Mouse (Mus musculus): ENCODE data around the gene Aif1l.

Gene Aif1l

DNA sequence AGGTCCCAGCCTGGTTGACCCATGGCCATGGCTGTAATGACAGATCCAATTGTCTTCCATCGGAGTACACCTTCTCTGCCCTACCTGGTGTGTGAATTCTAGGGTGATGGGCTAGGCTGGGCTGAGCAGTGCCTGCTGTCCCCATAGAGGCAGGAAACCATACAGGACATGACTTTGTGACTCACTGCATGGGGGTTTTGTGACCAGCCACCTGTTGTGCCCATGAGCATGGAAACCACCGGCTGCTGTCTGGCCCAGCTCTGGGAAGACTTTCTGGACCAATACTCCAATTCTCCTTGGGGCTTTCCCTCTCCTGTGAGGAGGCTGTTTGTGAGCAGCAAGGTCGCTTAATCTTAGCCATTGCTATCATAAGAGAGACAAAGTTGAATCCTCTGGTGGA is 2.8 kb downstream of the Aif1l start:
- DNase-seq (ENCODE audit: low spot score): no peak

- DNase-seq (ENCODE audit: low spot score): no peak
Measured at GRCm38 (mm10) chr2:31953687-31954086, 3.7 kb downstream of the Aif1l start.

- DNase-seq (ENCODE audit: low spot score): no peak
Measured at GRCm38 (mm10) chr2:31954779-31955181, 4.8 kb downstream of the Aif1l start.

DNA sequence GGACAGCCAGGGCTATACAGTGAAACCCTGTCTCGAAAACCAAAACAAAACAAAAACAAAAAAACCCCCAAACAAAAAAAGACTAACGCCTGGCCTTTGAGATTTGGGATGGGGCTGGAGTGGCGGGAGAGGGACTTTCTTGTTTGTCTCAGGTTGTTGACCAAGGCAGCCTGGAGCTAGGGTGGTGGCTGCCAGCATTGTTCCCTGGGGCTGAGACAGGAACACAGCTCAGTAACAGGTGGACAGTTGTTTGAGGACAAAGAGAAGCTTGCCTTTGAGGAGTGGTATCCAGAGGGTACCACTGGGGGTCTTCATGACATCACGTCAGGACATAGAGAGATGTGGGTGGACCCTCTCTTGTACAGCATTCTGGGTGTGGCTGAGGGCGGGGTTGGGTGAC is 5.7 kb downstream of the Aif1l start:
- DNase-seq (ENCODE audit: low spot score): no peak

- DNase-seq (ENCODE audit: low spot score): no peak
Measured at GRCm38 (mm10) chr2:31957211-31957610, 7.3 kb downstream of the Aif1l start.

DNA sequence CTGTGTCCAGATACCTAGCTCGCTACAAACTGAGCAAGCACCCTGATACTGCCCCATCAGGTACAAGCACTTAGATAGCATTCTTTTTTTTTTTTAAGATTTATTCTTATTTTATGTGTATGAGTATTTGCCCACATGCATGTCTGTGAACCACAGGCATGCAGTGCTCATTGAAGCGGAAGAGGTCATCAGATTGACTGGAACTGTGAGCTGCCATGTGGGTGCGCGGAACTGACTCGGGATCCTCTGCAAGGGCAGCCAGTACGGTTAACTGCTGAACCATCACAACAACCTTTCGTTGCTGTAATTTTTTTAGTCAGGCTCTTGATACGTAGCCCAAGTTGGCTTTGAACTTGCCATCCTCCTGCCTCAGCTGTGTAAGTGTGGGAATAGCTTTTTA is 11.0 kb downstream of the Aif1l start:
- DNase-seq (ENCODE audit: low spot score): no peak

DNA sequence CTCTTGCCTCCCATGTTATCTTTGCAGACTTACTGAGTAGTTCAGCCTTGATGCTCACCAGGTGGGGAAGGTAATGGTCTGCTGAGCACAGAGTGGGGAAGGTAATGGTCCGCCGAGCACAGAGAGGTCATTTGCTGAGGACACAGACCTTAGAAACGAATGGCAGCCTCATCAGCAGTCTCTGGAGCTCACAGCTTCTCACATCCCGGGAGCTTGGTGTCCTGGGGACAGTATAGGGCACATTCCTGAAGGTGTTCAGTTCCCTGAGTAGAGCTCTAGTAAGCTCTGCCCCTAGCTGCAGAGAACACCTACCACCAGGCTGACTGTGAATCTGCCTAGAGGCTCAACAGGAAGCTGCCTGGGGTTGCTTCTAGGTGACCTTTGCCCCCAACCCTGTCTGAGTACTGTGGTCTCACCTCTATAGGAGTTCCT is 11.9 kb downstream of the Aif1l start:
- no peak for DNase-seq (ENCODE audit: low spot score)

- no peak for DNase-seq (ENCODE audit: low spot score)
Measured at GRCm38 (mm10) chr2:31962501-31963224, 12.7 kb downstream of the Aif1l start.

- DNase-seq (ENCODE audit: low spot score): no peak
Measured at GRCm38 (mm10) chr2:31963491-31963890, 13.6 kb downstream of the Aif1l start.

DNA sequence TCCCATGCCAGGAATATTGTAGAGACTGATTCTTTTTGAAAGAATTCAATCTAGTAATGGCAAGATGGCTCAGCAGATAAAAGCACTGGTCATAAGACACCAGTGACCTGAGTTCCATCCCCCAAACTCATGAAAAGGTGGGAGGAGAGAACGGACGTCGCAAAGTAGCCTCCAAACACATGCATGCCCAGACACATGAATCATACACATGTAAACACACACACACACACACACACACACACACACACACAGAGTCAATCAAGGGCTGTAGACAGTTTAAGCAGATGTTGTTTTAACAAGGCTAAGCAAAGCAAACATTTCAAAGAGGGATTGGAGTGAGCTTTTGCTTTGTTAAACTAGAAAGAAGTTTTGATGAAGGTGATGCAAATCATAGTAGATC is 14.3 kb downstream of the Aif1l start:
- peak; percentile 61 for DNase-seq (ENCODE audit: low spot score)

DNA sequence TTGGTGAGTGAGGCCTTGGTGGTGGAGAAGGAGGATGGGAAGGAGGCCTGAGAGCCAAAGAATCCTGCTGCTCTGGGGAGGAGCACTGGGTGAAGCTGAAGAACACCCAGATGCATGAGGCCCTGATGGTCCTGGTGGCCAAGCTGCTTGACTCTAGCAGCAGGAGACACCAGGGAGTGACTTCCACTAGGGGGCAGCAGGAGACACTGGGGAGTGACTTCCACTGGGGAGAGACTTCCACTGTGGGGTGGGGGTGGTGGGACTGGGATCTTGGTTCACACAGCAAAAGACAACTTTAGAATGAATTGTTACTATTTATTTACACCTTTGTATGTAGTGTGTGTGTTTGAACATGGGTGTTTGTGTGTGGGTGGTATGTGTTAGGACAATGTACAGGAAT is 15.2 kb downstream of the Aif1l start:
- peak; percentile 37 for DNase-seq (ENCODE audit: low spot score)

- no peak for DNase-seq (ENCODE audit: low spot score)
Measured at GRCm38 (mm10) chr2:31966801-31967200, 16.9 kb downstream of the Aif1l start.

GRCm38 (mm10) chr2:31972589-31972988 is 22.6 kb downstream of the Aif1l start:
- DNase-seq (ENCODE audit: low spot score): no peak

- peak; percentile 99 for DNase-seq (ENCODE audit: low spot score)
Measured at GRCm38 (mm10) chr2:31974141-31974808, 24.3 kb downstream of the Aif1l start, which contains the start of gene Nup214. TSS of gene Nup214 (plus strand) at chr2:31974436.

- no peak for DNase-seq (ENCODE audit: low spot score)
Measured at GRCm38 (mm10) chr2:31974809-31975371, 25.0 kb downstream of the Aif1l start.

GRCm38 (mm10) chr2:31987774-31988173 is 37.8 kb downstream of the Aif1l start:
- no peak for DNase-seq (ENCODE audit: low spot score)

DNA sequence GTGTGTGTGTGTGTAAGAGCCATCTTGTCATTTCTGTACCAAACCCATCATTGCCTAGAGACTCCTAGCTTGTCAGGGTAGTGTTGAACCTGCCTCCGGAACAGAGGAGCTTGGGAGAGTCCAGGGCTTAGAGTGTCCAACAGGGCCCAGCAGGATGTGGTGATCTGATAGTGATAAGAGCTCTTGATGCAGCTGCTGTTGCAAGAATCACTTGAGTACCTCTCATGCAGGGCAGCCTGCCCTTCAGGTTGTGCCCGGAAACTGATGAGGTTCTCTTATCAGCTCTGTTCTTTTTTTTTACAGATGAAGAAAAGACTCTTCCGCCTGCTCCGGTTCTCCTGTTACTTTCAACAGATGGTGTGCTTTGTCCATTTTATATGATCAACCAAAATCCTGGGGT is 41.0 kb downstream of the Aif1l start:
- no peak for DNase-seq (ENCODE audit: low spot score)

DNA sequence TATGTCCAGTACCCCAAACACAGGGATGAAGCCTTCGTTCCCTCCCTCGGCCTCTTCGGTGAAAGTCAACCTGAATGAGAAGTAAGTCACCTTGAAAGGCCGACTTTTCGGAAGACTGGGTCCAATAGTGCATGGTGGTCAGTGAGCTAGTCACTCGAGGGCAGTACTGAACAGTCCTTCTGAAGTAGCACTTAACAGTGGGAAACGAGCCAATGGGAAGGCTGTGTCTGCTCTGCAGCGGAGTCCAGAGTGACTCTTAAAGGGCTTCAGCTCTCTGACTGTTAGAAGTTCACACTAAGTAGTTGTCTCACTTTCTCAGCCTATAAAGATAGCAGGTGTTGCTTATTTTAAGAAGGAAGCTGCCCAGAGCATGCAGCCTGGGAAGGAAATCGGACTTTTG is 45.0 kb downstream of the Aif1l start:
- no peak for DNase-seq (ENCODE audit: low spot score)

- no peak for DNase-seq (ENCODE audit: low spot score)
Measured at GRCm38 (mm10) chr2:31996060-31996459, 46.1 kb downstream of the Aif1l start.

DNA sequence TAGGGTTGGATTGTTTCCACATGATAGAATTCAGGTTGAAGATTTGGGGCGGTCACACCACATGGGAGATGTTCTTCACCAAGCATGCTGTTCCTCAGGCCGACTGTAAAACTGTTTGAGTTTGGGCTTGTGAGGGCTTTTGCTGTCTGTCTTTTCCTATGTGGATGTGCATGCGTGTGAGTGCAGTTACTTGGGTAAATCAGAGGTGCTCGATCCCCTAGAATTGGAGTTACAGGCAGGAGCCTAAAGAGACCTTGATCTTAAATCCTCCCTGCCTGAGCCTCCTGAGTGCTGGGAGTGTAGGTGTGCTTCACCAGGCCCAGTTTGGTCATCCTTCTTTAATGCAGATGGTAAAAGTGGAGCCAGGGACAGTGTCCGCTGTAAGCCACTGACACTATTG is 47.6 kb downstream of the Aif1l start:
- no peak for DNase-seq (ENCODE audit: low spot score)

GRCm38 (mm10) chr2:31998443-31998842 is 48.5 kb downstream of the Aif1l start:
- DNase-seq (ENCODE audit: low spot score): no peak

DNA sequence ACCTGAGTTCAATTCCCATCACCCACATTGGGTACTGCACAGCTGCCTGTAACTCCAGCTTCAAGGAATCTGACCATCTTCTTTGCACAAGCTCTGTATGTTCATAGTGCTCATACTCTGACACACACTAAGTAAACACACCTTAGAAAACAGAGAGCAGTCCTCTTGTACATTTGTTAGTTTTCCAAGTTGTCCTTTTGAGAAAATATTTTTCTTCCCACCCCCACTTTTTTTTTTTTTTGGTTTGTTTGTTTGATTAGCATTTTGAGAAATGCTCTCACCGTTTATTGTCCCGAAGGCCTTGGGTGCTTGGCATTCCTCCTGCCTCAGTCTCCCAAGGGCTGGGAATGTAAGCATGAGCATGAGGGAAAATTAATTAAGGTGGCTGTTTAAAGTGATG is 58.4 kb downstream of the Aif1l start:
- DNase-seq (ENCODE audit: low spot score): no peak

DNA sequence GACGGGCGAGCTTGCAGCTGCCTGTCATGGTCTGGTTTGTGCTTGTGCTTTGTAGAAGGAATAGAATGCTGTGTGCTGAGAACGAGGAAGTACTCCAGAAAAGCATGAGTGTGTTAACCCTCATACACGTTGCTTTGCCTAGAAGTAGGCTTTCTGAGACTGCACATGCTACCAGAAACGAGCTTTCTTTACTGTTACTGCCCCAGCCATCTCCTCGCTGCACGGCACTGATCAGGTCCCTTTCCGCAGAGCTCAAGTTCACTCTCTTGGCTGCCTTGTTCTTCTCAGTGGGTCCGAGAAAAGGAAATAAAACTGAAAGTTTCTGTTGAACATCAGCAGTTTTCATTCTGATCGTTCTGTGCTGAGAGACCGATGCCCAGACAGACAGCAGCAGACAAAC is 58.8 kb downstream of the Aif1l start:
- no peak for DNase-seq (ENCODE audit: low spot score)

Data from urinary bladder, postnatal 14 days (tissue).